Mouse (Mus musculus) heart, postnatal 0 days (tissue): ENCODE results near the gene Sox12. TPM values are rescaled to one million over a fixed set of nuclear protein-coding genes. Genes with fewer than 3 reads are reported as not detected.

Source experiments
- ATAC-seq: fragments of 200-750 bp; cut with Nextera tagmentation; 2 replicates; pipeline ENCODE4 v1.8.0; 2017; ENCODE audit warnings: low read depth, moderate number of reproducible peaks, moderate library complexity; ENCODE audit not compliant: insufficient read depth
- DNase-seq: peaks from one replicate; pipeline ENCODE4 v3.0.0-alpha.2; 2016; ENCODE audit warnings: low spot score
- H3K27ac ChIP-seq: fragments of 300-500 bp; sonication (generic); 2 replicates; pipeline ENCODE4 v1.5.1; 2014; ENCODE audit warnings: low read depth, mild to moderate bottlenecking
- H3K27me3 ChIP-seq: fragments of 300-500 bp; sonication (generic); 2 replicates; pipeline ENCODE4 v1.6.1; 2014; ENCODE audit warnings: low read length, mixed read lengths; ENCODE audit not compliant: control insufficient read depth, insufficient read depth
- H3K36me3 ChIP-seq: fragments of 300-500 bp; sonication (generic); replicated peaks from 2 replicates; pipeline ENCODE4 v1.6.1; 2014; ENCODE audit warnings: low read length, mixed read lengths; ENCODE audit not compliant: control insufficient read depth, insufficient read depth
- H3K4me1 ChIP-seq: fragments of 300-500 bp; sonication (generic); 2 replicates; pipeline ENCODE4 v1.6.1; 2014; ENCODE audit warnings: antibody characterized with exemption; ENCODE audit not compliant: control insufficient read depth, insufficient read depth
- H3K4me2 ChIP-seq: fragments of 300-500 bp; sonication (generic); 2 replicates; pipeline ENCODE4 v1.6.1; 2014; ENCODE audit warnings: low read depth, mild to moderate bottlenecking, low read length, moderate library complexity
- H3K4me3 ChIP-seq: fragments of 300-500 bp; sonication (generic); 2 replicates; pipeline ENCODE4 v1.5.1; 2014; ENCODE audit warnings: low read depth, low read length
- H3K9ac ChIP-seq: fragments of 300-500 bp; sonication (generic); replicated peaks from 2 replicates; pipeline ENCODE4 v1.6.1; 2014; ENCODE audit warnings: low read depth, low read length, mixed read lengths
- H3K9me3 ChIP-seq: fragments of 300-500 bp; sonication (generic); replicated peaks from 2 replicates; pipeline ENCODE4 v1.6.1; 2016; ENCODE audit warnings: low read length; ENCODE audit not compliant: control insufficient read depth
- CTCF ChIP-seq: IDR thresholded peaks from 2 replicates; pipeline ENCODE4 v1.5.1; 2016; ENCODE audit warnings: antibody characterized with exemption, control low read depth, low read depth
- EP300 ChIP-seq: IDR thresholded peaks from 2 replicates; pipeline ENCODE4 v1.6.1; 2016; ENCODE audit warnings: antibody characterized with exemption, low read depth
- WGBS: fragments of 180-500 bp; shearing (Covaris S2); extraction: QIAGEN DNeasy Blood & Tissue Kit; methylation state at CpG from one replicate; pipeline ENCODE4 v1.1.7; 2014; 5-methylcytosine and 5-hydroxymethylcytosine counted together
- polyA plus RNA-seq: library from polyadenylated mRNA; unstranded; fragments of >200 nt; fragmentation: Nextera tagmentation; extraction: Ambion mirVana; gene quantifications from 2 replicates; pipeline ENCODE4 v1.2.1, GENCODE M21; 2015
- total RNA-seq: library from RNA; depleted of rRNA; stranded (reverse); fragments of >200 nt; gene quantifications from 2 replicates; pipeline ENCODE4 v1.2.3, GENCODE M21; 2014; ENCODE audit warnings: low replicate concordance; rRNA removed

The Sox12 gene
- total RNA-seq, result 19.9 and 30.0 TPM in 2 replicates
- 5.0 and 5.5 TPM in 2 replicates for polyA plus RNA-seq

DNA sequence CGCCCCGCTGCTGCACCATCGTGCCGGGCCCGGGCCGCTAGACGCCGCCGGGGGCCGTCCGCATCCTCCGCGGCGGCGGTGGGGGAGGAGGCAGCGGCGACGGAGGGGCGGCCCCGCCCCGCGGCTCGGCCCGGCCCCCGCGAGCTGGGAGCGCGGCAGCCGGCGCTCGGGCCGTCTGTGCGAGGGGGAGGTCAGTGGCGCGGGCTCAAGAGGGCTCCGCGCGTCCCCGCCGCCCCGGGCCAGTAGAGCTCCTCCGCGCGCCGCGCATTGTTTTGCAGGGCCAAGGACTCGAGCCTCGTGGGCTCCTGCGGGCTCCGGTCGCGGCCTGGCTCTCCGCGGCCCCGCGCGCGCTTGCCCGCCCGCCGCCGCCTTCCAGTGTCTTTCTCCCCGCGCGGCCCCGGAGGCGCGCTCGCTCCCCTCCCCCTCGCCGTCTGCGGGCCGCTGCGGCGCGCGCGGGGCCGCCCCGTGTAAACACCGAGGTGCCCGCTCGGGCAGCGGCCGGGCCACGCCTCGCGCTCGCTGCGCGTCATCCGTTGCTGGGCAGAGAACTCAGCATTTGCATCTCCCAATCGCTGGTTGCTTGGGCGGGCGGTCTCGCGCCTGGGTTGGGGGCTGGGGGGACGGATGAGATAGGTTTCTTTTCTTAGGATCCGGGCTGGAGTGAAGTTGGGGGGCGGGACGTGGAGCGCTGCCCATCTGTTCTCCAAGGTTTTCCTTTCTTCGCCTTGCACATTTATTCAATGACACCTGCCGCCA is at the start of gene Sox12:
Gene Sox12, minus strand, starts transcription at position 384 of the 756 bp plus-strand sequence.
- Histone ChIP-seq H3K4me2 (peak within 1 kb of the TSS; percentile 90), H3K4me3 (peak within 1 kb of the TSS; percentile 96), H3K9me3 (no peaks in the 10 kb centered on the region), H3K27me3 (no peaks in the 10 kb centered on the region), H3K4me1 (peaks cover 9% of the 10 kb centered on the region; the same call in 1 of the 2 replicates), H3K27ac (peak within 1 kb of the TSS; percentile 98), H3K36me3 (no peaks in the 10 kb centered on the region), H3K9ac (peak within 1 kb of the TSS; percentile 96)
- ATAC-seq (peak; percentile 62), DNase-seq (peak; percentile 94)
- under 1% methylated on average over 64 of the region's 104 CpGs for WGBS
- peak; percentile 41; the same call in 1 of the 2 replicates for TF ChIP-seq EP300
- TF ChIP-seq CTCF, result no peak

DNA sequence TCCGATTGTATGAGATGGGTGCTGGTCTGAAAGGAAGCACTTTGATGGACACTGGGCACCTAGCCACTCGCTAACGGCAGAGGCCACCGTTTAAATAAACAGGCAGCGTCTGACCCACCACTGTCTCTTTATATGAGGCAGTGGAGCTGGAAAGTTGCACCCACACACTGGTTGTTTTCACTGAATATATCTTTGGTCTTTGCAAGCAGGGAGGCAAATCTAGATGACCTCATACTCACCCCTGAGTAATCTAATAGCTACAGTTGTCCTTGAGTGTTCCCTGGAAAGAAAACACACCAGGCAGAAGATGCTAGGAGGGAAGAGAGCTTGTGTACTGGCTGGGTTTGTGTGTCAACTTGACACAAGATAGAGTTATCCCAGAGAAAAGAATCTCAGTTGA is 49.6 kb upstream of the Sox12 start:
- no peak overlapping the region for H3K27ac ChIP-seq
- 19% methylated on average over 5 of the region's 5 CpGs for WGBS
- TF ChIP-seq EP300 (no peak), CTCF (no peak)

DNA sequence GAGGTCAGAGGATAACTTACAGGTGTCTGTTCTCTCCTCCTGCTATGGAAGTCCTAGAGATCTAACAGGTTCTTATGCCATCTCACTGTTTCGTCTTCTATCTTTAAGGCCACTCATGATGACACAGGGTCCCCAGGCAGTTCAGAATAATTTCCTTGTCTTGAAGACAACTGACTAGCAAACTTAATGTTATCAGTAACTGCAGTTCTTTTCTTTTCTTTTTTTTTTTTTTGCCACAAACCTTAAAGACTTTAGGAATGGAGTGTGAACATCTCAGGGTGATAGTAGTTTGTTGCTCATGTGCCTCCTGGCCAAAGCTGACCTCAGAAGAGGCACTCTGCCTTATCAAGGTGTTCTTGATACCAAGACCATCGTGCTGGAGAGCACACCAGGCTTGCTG is 48.8 kb upstream of the Sox12 start:
- Histone ChIP-seq H3K36me3 (no peaks in the 10 kb centered on the region), H3K27me3 (no peaks in the 10 kb centered on the region), H3K4me3 (no peak overlapping the region), H3K9ac (no peak overlapping the region), H3K9me3 (no peaks in the 10 kb centered on the region), H3K4me2 (no peak overlapping the region), H3K27ac (no peak overlapping the region), H3K4me1 (peaks cover 7% of the 10 kb centered on the region; the same call in 1 of the 2 replicates)
- DNase-seq (no peak), ATAC-seq (no peak)
- WGBS, result 45% methylated on average over 2 of the region's 2 CpGs
- TF ChIP-seq CTCF, result no peak
- TF ChIP-seq EP300, result no peak

More for the DNA sequence above, 49.6 kb upstream of the Sox12 start:
- DNase-seq, result no peak
- no peak for ATAC-seq
- Histone ChIP-seq H3K36me3 (no peaks in the 10 kb centered on the region), H3K27me3 (no peaks in the 10 kb centered on the region), H3K4me1 (peaks cover 7% of the 10 kb centered on the region; the same call in 1 of the 2 replicates), H3K4me2 (no peak overlapping the region), H3K9ac (no peak overlapping the region), H3K4me3 (no peak overlapping the region), H3K9me3 (no peaks in the 10 kb centered on the region)

DNA sequence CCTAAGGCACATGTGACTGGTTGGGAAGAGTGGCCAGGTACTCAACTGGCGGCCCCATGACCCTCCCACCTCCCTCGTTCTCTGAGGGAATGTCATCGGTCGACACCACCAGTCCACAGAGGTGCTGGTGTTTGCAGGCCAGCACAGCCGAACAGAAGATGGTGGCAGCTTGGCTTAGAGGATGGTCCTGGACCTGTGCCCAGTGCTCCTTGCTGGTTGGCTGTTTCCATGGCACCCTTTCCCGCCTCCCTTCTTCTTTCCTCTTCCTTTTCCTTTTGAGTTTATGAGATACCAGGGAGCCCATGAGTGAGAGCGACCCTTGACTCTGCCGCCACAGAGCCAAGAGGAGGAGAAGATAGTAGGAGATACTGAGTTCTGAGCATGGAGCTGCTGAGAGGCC is 45.4 kb upstream of the Sox12 start:
- H3K36me3 ChIP-seq, result no peaks in the 10 kb centered on the region
- TF ChIP-seq EP300 (no peak), CTCF (no peak)
- DNase-seq, result no peak
- H3K27me3 ChIP-seq, result no peaks in the 10 kb centered on the region
- WGBS, result 74% methylated on average over 8 of the region's 8 CpGs
- ATAC-seq, result no peak
- no peak overlapping the region for H3K9ac ChIP-seq
- no peaks in the 10 kb centered on the region for H3K9me3 ChIP-seq
- no peak overlapping the region for H3K4me3 ChIP-seq
- H3K4me1 ChIP-seq, result peaks cover 7% of the 10 kb centered on the region; the same call in 1 of the 2 replicates
- H3K4me2 ChIP-seq, result no peak overlapping the region
- no peak overlapping the region for H3K27ac ChIP-seq

DNA sequence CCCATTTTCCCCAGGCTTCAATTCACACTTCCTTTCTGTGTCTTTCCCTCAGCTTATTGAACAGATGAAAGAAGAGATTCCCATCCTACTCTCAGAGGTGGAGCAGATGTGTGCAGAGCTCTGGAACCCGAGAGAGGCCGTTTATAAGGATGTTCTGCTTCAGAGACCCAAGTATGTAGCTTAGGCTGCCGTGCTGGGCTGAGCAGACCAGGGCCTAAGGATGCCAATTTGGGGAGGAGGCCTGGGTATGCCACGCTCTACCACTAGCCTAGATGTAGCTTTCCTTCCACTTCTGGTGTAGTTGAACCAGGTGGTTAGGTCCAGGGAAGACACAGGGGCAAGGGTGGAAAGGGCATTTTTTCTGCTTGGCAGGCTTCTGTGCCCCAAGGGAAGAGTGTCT is 44.5 kb upstream of the Sox12 start:
- Histone ChIP-seq H3K36me3 (no peaks in the 10 kb centered on the region), H3K27me3 (no peaks in the 10 kb centered on the region), H3K4me1 (peaks cover 10% of the 10 kb centered on the region; the same call in 1 of the 2 replicates), H3K4me3 (no peak overlapping the region), H3K9ac (no peak overlapping the region), H3K9me3 (no peaks in the 10 kb centered on the region), H3K27ac (no peak overlapping the region), H3K4me2 (no peak overlapping the region)
- DNase-seq, result no peak
- no peak for ATAC-seq
- WGBS, result 79% methylated on average over 4 of the region's 4 CpGs
- TF ChIP-seq EP300 (no peak), CTCF (no peak)
